Mouse (Mus musculus) heart, embryonic 11.5 days (tissue): ENCODE results near the gene B4galnt1. TPM values are rescaled to one million over a fixed set of nuclear protein-coding genes. Genes with fewer than 3 reads are reported as not detected.

Experiments used
- ATAC-seq: fragments of 200-750 bp; cut with Nextera tagmentation; replicated peaks from 2 replicates; pipeline ENCODE4 v1.8.0; 2017; ENCODE audit warnings: moderate library complexity; ENCODE audit not compliant: insufficient number of reproducible peaks, low FRiP score, low TSS enrichment
- H3K27ac ChIP-seq: fragments of 300-500 bp; sonication (generic); 2 replicates; pipeline ENCODE4 v1.5.1; 2014; ENCODE audit warnings: mild to moderate bottlenecking, low read depth, low read length
- H3K27me3 ChIP-seq: fragments of 300-500 bp; sonication (generic); 2 replicates; pipeline ENCODE4 v1.6.1; 2014; ENCODE audit warnings: mild to moderate bottlenecking, low read length, mixed read lengths; ENCODE audit not compliant: control insufficient read depth, insufficient read depth
- H3K36me3 ChIP-seq: fragments of 300-500 bp; sonication (generic); 2 replicates; pipeline ENCODE4 v1.6.1; 2014; ENCODE audit warnings: mild to moderate bottlenecking, low read length, moderate library complexity, mixed read lengths; ENCODE audit not compliant: control insufficient read depth, insufficient read depth
- H3K4me1 ChIP-seq: fragments of 300-500 bp; sonication (generic); 2 replicates; pipeline ENCODE4 v1.6.1; 2014; ENCODE audit warnings: low read length; ENCODE audit not compliant: control insufficient read depth, insufficient read depth
- H3K4me2 ChIP-seq: fragments of 300-500 bp; sonication (generic); 2 replicates; pipeline ENCODE4 v1.6.1; 2014; ENCODE audit warnings: mild to moderate bottlenecking, moderate library complexity
- H3K4me3 ChIP-seq: fragments of 300-500 bp; sonication (generic); 2 replicates; pipeline ENCODE4 v1.5.1; 2014; ENCODE audit warnings: low read depth, low read length
- H3K9ac ChIP-seq: fragments of 300-500 bp; sonication (generic); 2 replicates; pipeline ENCODE4 v1.6.1; 2014; ENCODE audit warnings: mild to moderate bottlenecking, low read depth, low read length, moderate library complexity
- H3K9me3 ChIP-seq: fragments of 300-500 bp; sonication (generic); replicated peaks from 2 replicates; pipeline ENCODE4 v1.6.1; 2016; ENCODE audit warnings: low read length; ENCODE audit not compliant: control insufficient read depth
- WGBS: fragments of 180-500 bp; shearing (Covaris S2); extraction: QIAGEN DNeasy Blood & Tissue Kit; methylation state at CpG from one replicate; pipeline ENCODE4 v1.1.7; 2014; ENCODE audit not compliant: insufficient replicate concordance; 5-methylcytosine and 5-hydroxymethylcytosine counted together
- polyA plus RNA-seq: library from polyadenylated mRNA; unstranded; fragments of >200 nt; fragmentation: Nextera tagmentation; extraction: Ambion mirVana; gene quantifications from 2 replicates; pipeline ENCODE4 v1.2.1, GENCODE M21; 2014

B4galnt1 gene
- polyA plus RNA-seq, 1 experiment from 2014 or later = 1.8 TPM

DNA sequence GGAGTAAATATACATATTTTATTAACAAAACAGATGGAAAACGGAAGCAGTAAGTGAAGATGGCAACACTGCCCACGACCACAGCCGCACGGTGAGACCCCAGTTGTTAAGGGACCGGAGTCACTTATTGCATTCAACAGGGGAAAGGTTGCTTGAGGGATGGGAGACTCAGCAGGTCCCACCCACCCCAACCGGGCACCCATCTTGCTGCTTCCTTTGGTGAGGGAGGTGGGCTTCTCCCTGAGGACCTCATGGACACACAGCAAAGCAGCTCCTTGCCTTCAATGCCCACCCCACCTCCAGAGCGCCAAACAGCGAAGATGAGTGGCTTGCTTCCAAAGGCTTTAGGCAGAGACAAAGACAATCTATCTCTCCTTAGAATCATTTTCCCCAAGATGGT is 32.1 kb downstream of the B4galnt1 start:
- Histone ChIP-seq H3K4me1 (peaks cover 16% of the 10 kb centered on the region), H3K27me3 (no peaks in the 10 kb centered on the region), H3K4me3 (no peak overlapping the region), H3K4me2 (no peak overlapping the region), H3K27ac (0 out of 2 replicates have a peak overlapping the region, but pooled peaks have one; percentile 22), H3K9ac (no peak overlapping the region), H3K9me3 (no peaks in the 10 kb centered on the region), H3K36me3 (peaks cover 4% of the 10 kb centered on the region)
- no peak for ATAC-seq
- WGBS = 91% methylated on average over 8 of the region's 8 CpGs

DNA sequence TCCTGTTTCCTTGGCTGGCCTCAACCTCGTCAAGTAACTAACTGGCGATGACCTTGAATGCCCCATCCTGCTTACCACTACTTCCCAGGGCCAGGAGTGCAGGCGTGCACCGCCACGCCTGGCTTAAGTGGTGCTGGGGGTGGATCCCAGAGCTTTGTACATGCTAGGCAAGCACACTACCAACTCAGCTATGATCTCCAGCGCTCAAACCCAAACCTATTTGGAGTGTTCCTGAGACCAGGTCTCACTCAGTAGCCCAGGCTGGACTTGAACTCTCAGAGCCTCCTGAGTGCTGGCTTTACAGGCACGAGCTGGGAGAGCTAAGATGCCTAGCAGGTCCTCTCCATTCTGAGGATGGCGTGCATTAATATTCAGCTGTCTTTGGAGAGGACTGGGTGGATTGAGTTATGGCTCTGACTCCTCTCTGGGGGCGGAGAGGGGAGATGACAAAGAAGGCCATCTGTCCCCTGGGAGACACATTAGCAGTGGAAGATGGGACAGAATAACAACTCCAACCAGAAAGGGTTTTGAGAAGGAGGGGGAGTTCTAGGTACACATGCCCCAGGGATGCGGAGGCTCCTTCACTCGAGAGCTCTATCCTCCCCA is 32.6 kb downstream of the B4galnt1 start:
- Histone ChIP-seq H3K4me2 (no peak overlapping the region), H3K9ac (no peak overlapping the region), H3K27ac (0 out of 2 replicates have a peak overlapping the region, but pooled peaks have one; percentile 22), H3K4me3 (no peak overlapping the region), H3K4me1 (peaks cover 16% of the 10 kb centered on the region), H3K27me3 (no peaks in the 10 kb centered on the region), H3K36me3 (peaks cover 6% of the 10 kb centered on the region), H3K9me3 (no peaks in the 10 kb centered on the region)
- WGBS = 87% methylated on average over 11 of the region's 11 CpGs
- ATAC-seq = no peak

GRCm38 (mm10) chr10:127198492-127198891 is 33.5 kb downstream of the B4galnt1 start:
- H3K4me3 ChIP-seq = no peak overlapping the region
- peaks cover 16% of the 10 kb centered on the region for H3K4me1 ChIP-seq
- WGBS = 75% methylated on average over 2 of the region's 2 CpGs
- no peak overlapping the region for H3K27ac ChIP-seq
- no peaks in the 10 kb centered on the region for H3K9me3 ChIP-seq
- no peaks in the 10 kb centered on the region for H3K27me3 ChIP-seq
- ATAC-seq = no peak
- no peak overlapping the region for H3K4me2 ChIP-seq
- H3K9ac ChIP-seq = no peak overlapping the region
- H3K36me3 ChIP-seq = peaks cover 6% of the 10 kb centered on the region

DNA sequence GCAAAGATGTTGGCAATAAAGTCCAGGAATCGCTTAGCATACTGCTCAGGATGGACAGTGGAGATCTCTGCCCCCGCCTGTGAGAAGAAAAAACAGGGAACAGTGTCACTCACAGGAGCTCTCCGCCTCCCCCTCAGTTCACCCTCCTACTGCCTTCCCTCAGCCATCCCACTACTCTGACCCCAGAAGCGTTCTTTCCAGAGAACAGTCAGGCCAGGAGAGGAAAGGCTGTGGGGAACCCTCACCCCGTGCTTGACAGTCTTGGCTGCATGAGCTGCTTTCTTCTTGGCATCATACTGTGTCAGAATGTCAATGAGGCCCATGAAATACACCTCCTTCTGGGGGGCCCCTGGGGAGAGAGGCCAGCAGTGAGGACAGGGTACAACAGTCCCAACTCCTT is 34.0 kb downstream of the B4galnt1 start:
- no peaks in the 10 kb centered on the region for H3K27me3 ChIP-seq
- peaks cover 18% of the 10 kb centered on the region for H3K4me1 ChIP-seq
- H3K4me3 ChIP-seq = no peak overlapping the region
- no peak overlapping the region for H3K4me2 ChIP-seq
- ATAC-seq = no peak
- H3K9ac ChIP-seq = no peak overlapping the region
- H3K9me3 ChIP-seq = no peaks in the 10 kb centered on the region
- no peak overlapping the region for H3K27ac ChIP-seq
- 76% methylated on average over 5 of the region's 5 CpGs for WGBS
- peaks cover 9% of the 10 kb centered on the region for H3K36me3 ChIP-seq

DNA sequence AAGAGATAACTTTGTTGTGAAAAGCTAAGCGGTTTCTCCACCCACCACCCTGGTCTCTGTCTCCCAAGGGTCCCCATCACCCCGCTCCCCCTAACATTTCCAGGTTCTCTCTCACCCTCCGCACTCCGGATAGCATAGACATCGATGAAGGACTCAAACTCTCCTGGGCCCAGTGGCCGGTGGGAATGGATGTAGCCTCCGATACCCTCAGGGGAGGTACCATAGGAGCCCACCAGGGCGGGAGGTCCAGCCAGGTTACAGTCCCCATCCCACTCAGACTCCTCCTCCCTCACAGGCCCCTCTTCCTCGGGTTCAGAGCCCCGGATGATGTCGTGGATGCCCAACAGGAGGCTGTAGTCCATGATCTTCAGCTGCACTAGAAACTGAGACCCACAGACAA is 34.4 kb downstream of the B4galnt1 start:
- Histone ChIP-seq H3K4me1 (peaks cover 15% of the 10 kb centered on the region), H3K4me2 (no peak overlapping the region), H3K9ac (no peak overlapping the region), H3K36me3 (peaks cover 9% of the 10 kb centered on the region), H3K4me3 (no peak overlapping the region), H3K27ac (no peak overlapping the region), H3K27me3 (no peaks in the 10 kb centered on the region), H3K9me3 (no peaks in the 10 kb centered on the region)
- WGBS = 83% methylated on average over 11 of the region's 11 CpGs
- ATAC-seq = no peak

- no peak for ATAC-seq
- no peaks in the 10 kb centered on the region for H3K9me3 ChIP-seq
- H3K9ac ChIP-seq = no peak overlapping the region
- no peak overlapping the region for H3K4me2 ChIP-seq
- WGBS = 81% methylated on average over 8 of the region's 8 CpGs
- H3K4me1 ChIP-seq = peaks cover 9% of the 10 kb centered on the region; the same call in 1 of the 2 replicates
- H3K27me3 ChIP-seq = no peaks in the 10 kb centered on the region
- H3K4me3 ChIP-seq = no peak overlapping the region
- H3K36me3 ChIP-seq = peaks cover 10% of the 10 kb centered on the region
- H3K27ac ChIP-seq = no peak overlapping the region
These were observed 35.3 kb downstream of the B4galnt1 start for GRCm38 (mm10) chr10:127200279-127200678.

GRCm38 (mm10) chr10:127203106-127203505 is 38.1 kb downstream of the B4galnt1 start:
- no peak overlapping the region for H3K4me3 ChIP-seq
- ATAC-seq = peak; percentile 58; the same call in 1 of the 2 replicates
- 0 out of 2 replicates have a peak overlapping the region, but pooled peaks have one; percentile 9 for H3K4me2 ChIP-seq
- H3K36me3 ChIP-seq = peaks cover 21% of the 10 kb centered on the region
- no peak overlapping the region for H3K9ac ChIP-seq
- H3K9me3 ChIP-seq = no peaks in the 10 kb centered on the region
- H3K4me1 ChIP-seq = peaks cover 2% of the 10 kb centered on the region; the same call in 1 of the 2 replicates
- 71% methylated on average over 3 of the region's 3 CpGs for WGBS
- H3K27ac ChIP-seq = peak overlapping the region; percentile 13; the same call in 1 of the 2 replicates
- no peaks in the 10 kb centered on the region for H3K27me3 ChIP-seq

- peaks cover 21% of the 10 kb centered on the region for H3K36me3 ChIP-seq
- H3K4me1 ChIP-seq = peaks cover 2% of the 10 kb centered on the region; the same call in 1 of the 2 replicates
- WGBS = 70% methylated on average over 5 of the region's 5 CpGs
- H3K4me3 ChIP-seq = no peak overlapping the region
- H3K4me2 ChIP-seq = peak overlapping the region; percentile 29; the same call in 1 of the 2 replicates
- H3K27ac ChIP-seq = peak overlapping the region; percentile 89
- no peaks in the 10 kb centered on the region for H3K27me3 ChIP-seq
- no peaks in the 10 kb centered on the region for H3K9me3 ChIP-seq
- peak overlapping the region; percentile 4; the same call in 1 of the 2 replicates for H3K9ac ChIP-seq
- ATAC-seq = no peak
These were observed 39.6 kb downstream of the B4galnt1 start for GRCm38 (mm10) chr10:127204589-127204988.

DNA sequence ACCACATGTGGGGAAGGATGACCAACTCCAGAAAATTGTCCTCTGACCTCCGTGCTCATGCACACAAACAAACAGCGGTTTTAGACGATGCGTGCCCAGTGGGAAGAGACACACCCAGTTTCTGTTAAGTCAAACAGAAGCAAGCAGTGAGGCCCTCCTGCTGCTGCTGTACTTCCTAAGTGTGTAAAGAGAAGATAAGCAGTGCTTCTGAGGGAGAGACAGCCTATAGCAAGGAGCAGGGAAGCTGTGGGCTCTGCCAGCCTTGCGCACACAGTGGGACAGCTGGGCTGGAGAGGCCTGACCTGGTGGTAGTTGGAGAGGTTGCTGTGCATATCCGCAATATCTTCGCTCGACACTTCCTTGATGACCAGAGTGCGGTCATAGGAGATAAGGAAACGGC is 40.3 kb downstream of the B4galnt1 start:
- peak; percentile 81 for ATAC-seq

More for the DNA sequence above, 40.3 kb downstream of the B4galnt1 start:
- peak overlapping the region; percentile 89 for H3K27ac ChIP-seq
- H3K27me3 ChIP-seq = no peaks in the 10 kb centered on the region
- peaks cover 6% of the 10 kb centered on the region for H3K4me1 ChIP-seq
- no peak overlapping the region for H3K4me3 ChIP-seq
- WGBS = 56% methylated on average over 10 of the region's 10 CpGs
- H3K36me3 ChIP-seq = peaks cover 21% of the 10 kb centered on the region
- peak overlapping the region; percentile 29 for H3K4me2 ChIP-seq
- peak overlapping the region; percentile 4; the same call in 1 of the 2 replicates for H3K9ac ChIP-seq
- H3K9me3 ChIP-seq = no peaks in the 10 kb centered on the region
